Mouse (Mus musculus): ENCODE results near the gene Mcoln3.

Gene Mcoln3

DNA sequence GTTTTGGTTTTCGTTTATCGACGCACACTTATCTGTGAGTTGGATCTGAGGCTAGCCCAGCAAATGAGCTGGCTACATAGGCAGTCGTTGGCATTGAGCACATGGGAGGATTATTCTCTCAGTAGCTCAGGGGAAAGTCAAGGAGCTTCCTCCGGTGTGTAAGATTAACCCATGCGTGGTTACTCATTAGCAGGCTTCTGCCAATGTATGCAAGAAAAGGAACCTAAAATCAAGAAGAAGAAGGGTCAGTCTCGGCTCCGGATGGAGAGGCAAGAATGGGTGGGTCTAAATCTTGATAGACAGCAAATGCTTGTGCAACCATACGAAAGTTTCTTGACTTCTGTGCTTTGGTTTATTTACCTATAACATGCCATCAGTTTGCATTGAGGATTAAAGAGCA is 57.0 kb downstream of the Mcoln3 start:
- DNase-seq (ENCODE audit: inconsistent ontology term): no peak

DNA sequence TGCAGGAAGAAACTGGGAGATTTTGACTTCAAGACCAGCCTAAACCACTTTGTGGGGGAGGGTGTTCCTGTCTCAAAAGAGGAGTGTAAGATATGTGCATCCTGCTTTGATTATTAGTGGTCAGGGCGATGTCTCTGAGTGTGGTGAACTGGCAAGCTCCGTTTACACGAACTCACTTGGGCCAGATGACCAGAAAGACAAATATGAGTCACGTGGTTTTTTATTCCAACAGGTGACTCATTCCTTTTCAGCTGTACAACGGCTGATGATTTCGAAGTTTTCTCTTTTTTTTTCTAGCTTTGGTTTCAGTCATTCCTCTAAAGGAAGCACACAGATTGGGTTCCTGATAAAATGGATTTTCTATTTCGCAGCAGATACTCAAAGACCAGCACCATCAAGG is 60.0 kb downstream of the Mcoln3 start:
- DNase-seq (ENCODE audit: inconsistent ontology term): peak; percentile 45

DNA sequence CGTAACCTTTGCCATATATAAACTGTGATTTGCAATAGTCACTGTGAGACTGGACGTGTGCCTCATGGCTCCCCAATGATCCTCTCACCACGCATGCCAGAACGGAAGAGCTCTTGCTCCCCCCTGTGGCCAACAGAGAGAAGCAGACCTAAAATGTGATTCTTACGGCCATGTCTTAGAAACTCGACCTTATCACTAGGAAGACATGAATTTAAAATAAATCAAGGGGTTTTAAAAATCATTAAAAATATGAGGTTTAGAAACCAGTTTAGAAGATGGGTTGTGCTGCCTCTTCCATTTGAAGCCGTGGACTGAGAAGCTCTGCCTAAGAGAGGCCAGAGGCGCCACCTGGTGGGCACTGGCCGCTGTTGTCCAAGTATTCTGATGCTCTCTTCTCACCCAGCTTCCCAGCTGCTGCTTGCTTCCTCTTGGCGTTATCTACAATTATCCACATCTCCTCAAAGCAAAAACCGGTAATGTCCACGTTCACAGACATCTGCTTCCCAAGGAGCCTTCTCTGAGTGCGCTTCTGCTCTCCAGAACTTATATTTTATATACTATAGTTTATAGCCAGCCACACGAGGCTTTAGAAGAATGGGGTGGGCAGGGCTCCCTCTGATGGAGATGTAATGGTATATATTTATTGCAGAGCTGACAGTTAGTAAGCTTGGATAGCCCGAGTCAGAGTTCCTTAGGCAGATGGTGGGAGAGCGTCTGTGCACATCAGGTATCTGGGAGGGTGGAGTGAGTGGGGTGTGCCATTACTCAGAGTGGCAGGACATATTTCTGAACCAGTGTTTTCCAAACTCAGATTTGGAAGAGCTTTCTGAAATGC is 60.7 kb downstream of the Mcoln3 start:
- peak; percentile 87 for DNase-seq (ENCODE audit: inconsistent ontology term)

DNA sequence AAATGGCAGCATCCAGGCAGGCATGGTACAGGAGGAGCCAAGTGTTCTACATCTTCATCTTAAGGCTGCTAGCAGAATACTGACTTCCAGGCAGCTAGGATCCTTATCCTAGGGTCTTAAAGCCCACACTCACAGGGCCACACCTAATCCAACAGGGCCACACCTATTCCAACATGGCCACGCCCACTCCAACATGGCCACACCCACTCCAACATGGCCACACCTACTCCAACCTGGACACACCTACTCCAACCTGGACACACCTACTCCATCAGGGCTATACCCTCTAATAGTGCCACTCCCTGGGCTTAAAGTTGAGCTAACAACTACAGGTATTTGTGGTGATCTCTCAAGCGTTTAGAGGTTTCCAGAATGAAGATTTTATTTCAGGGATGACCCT is 63.1 kb downstream of the Mcoln3 start:
- no peak for DNase-seq (ENCODE audit: inconsistent ontology term)

DNA sequence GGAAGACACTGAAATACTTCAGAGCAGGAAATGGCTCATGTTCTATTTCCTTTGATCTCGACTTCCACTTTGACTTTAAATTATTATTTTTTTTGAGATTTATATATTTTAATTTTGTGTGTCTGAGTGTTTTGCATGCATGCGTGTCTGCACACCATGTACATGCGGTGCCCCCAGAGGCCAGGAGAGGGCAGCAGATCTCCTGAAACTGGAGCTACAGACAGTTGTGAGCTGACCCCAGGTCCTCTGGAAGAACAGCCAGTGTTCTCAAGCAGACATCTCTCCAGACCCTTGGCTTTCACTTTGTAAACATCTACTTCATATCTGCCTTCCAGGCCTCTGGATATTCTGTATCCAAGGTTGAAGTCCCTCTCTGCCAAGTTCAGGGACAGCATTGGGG is 63.7 kb downstream of the Mcoln3 start:
- DNase-seq (ENCODE audit: inconsistent ontology term): peak; percentile 37

DNA sequence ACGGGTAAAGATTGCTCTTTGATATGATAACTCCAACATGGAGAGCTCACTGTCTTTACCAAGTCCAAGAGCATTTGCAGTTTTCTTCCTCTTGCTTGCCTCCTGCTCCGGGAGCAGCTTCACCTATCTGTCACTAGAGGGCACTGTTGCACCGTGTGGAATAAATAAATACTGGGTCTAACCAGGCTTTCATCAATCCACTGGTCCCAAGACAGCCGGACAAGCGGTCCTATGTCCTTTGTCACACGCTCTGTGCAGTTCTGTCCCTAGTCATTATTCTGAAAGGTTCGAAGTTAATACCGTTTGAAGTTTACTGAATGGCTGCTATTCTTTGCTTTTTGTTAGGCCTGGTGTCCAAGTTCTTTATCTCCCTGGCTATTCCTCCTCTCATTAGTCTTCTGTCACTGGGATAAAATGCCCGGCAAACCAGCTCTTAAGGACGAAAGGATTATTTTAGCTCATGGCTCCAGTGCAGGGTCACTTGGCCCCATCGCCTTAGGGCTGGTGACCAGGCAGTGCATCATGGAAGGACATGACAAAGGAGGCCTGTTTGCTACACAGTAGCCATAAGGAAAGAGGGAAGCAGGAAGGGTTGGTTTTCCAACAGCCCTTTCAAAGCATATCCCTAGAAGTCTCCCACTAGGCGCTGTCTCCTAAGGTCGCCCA is 67.9 kb downstream of the Mcoln3 start:
- peak; percentile 68 for DNase-seq (ENCODE audit: inconsistent ontology term)

DNA sequence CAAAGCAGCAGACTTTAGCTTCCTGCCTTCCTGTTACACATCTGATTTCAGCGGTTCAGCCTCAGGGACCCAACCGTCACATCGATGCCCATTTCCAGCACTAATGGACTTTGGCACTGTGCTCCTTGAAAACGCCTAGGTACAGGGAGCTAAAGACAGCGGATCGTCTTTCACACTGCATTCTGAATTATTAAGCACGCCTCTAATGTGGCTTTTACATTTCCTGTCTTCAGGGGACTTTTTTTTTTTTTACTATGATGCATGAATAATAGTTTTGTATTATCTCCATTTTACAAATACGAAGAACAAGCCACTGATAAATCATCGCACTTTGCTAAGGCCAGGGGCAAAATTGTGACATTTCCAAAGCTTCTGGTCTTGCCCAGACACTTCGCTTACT is 68.8 kb downstream of the Mcoln3 start:
- DNase-seq (ENCODE audit: inconsistent ontology term): no peak

DNA sequence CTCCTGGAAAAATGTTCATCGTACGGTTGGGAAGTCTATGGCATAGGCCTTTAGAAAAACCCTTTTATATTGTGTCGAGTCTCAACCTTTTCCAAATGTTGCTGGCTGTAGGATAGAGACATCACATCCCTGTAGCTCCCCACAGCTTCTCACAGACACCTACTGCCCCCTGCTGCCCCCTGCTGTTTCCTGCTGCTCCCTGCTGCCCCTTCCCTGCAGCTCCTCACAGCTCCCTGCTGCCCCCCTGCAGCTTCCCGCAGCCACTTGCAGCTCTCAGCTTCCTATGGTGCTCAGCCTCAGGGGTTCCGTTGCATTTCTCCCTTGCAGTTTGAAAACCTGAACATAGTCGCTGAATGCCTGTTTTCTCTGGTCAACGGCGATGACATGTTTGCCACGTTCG is 72.7 kb downstream of the Mcoln3 start:
- no peak for DNase-seq (ENCODE audit: inconsistent ontology term)
